Mouse (Mus musculus): ENCODE results near the gene Tmem121. TPM values are rescaled to one million over a fixed set of nuclear protein-coding genes. Genes with fewer than 3 reads are reported as not detected.
"Not testable (repeated sequence)": the region's sequence is repeated elsewhere in the genome, so short reads cannot be mapped to it uniquely, and the experiment has no call there.

Gene Tmem121
- total RNA-seq, 2 experiments from 2014 or later: 0.29 to 0.59 TPM

- peak; percentile 69 to 75 for DNase-seq
- intact Hi-C loops (cut with DNase I): no loop called here
These were observed 30.1 kb downstream of the Tmem121 start for GRCm38 (mm10) chr12:113215667-113216346.

- intact Hi-C loops (cut with DNase I): no loop called here
- DNase-seq: peak; percentile 75 to 79
These were observed 31.8 kb downstream of the Tmem121 start for GRCm38 (mm10) chr12:113217306-113218242.

GRCm38 (mm10) chr12:113219867-113220266, 34.1 kb downstream of the Tmem121 start:
- intact Hi-C loops (cut with DNase I): loop anchor here (5.0 to 10.0 kb wide), 3 partner anchors 267 to 395 kb away; partner anchors contain the start of gene Adam6b
- peak in 1 of 2 experiments; percentile 50 for DNase-seq

- intact Hi-C loops (cut with DNase I): loop anchor here (5.0 to 10.0 kb wide), 3 partner anchors 267 to 394 kb away; partner anchors contain the start of gene Adam6b
- DNase-seq: peak; percentile 54 to 76
These were observed 34.7 kb downstream of the Tmem121 start for GRCm38 (mm10) chr12:113220447-113220846.

GRCm38 (mm10) chr12:113221289-113221688, 35.6 kb downstream of the Tmem121 start:
- peak in 1 of 2 experiments; percentile 33 for DNase-seq
- intact Hi-C loops (cut with DNase I): loop anchor here (5.0 to 10.0 kb wide), 3 partner anchors 266 to 394 kb away; partner anchors contain the start of gene Adam6b

- intact Hi-C loops (cut with DNase I): loop anchor here (5.0 to 10.0 kb wide), 3 partner anchors 265 to 393 kb away; partner anchors contain the start of gene Adam6b
- peak; percentile 89 to 96 for DNase-seq
These were observed 36.4 kb downstream of the Tmem121 start for GRCm38 (mm10) chr12:113222121-113222636.

- intact Hi-C loops (cut with DNase I): loop anchor here (5.0 to 10.0 kb wide), 3 partner anchors 265 to 392 kb away; partner anchors contain the start of gene Adam6b
- DNase-seq: peak; percentile 52 to 62
These were observed 37.0 kb downstream of the Tmem121 start for GRCm38 (mm10) chr12:113222748-113223147.

- intact Hi-C loops (cut with DNase I): loop anchor here (5.0 to 10.0 kb wide), 3 partner anchors 263 to 391 kb away; partner anchors contain the start of gene Adam6b
- DNase-seq: peak in 1 of 2 experiments; percentile 30
These were observed 38.5 kb downstream of the Tmem121 start for GRCm38 (mm10) chr12:113224206-113224605.

GRCm38 (mm10) chr12:113224687-113225091, 39.0 kb downstream of the Tmem121 start:
- intact Hi-C loops (cut with DNase I): loop anchor here (5.0 to 10.0 kb wide), 3 partner anchors 263 to 390 kb away; partner anchors contain the start of gene Adam6b

GRCm38 (mm10) chr12:113227970-113228593, 42.4 kb downstream of the Tmem121 start:
- intact Hi-C loops (cut with DNase I): loop anchor here (10.0 kb wide), 1 partner anchor 387 kb away; no protein-coding TSS in a partner anchor
- DNase-seq: no peak

More at GRCm38 (mm10) chr12:113224687-113225091, 39.0 kb downstream of the Tmem121 start:
- DNase-seq: no peak

- intact Hi-C loops (cut with DNase I): no loop called here
- no peak for DNase-seq
These were observed 45.0 kb downstream of the Tmem121 start for GRCm38 (mm10) chr12:113230741-113231140.

GRCm38 (mm10) chr12:113231551-113232263, 46.0 kb downstream of the Tmem121 start:
- intact Hi-C loops (cut with DNase I): not testable (repeated sequence)

GRCm38 (mm10) chr12:113232264-113232750, 46.6 kb downstream of the Tmem121 start:
- DNase-seq; intact Hi-C loops (cut with DNase I): not testable (repeated sequence)

More at GRCm38 (mm10) chr12:113231551-113232263, 46.0 kb downstream of the Tmem121 start:
- DNase-seq: not testable (repeated sequence)

Other genes starting within 250 kb of the Tmem121 start
- 1 to 10 TPM; 8.3 to 8.6 TPM for gene Nudt14, start 243.8 kb upstream of the Tmem121 start, total RNA-seq (2021)
- gene Btbd6, start 209.4 kb upstream of the Tmem121 start, total RNA-seq (2021): 10 to 100 TPM; 16.8 TPM
- 10 to 100 TPM; 28.3 to 28.8 TPM for gene Brf1, start 185.2 kb upstream of the Tmem121 start, total RNA-seq (2021)
- gene Pacs2, start 171.4 kb upstream of the Tmem121 start, total RNA-seq (2021): 10 to 100 TPM; 29.0 to 32.1 TPM
- under 1 TPM in 1 of 2 experiments, not detected in 1; 0.27 TPM for gene Tex22, start 111.4 kb upstream of the Tmem121 start, total RNA-seq (2021)
- 10 to 100 TPM; 45.1 to 46.8 TPM for gene Mta1, start 87.7 kb upstream of the Tmem121 start, total RNA-seq (2021)
- 1,000 to 10,000 TPM; 1,350 to 1,351 TPM for gene Crip2, start 45.7 kb upstream of the Tmem121 start, total RNA-seq (2021)
- 100 to 1,000 TPM; 198 to 224 TPM for gene Crip1, start 39.6 kb upstream of the Tmem121 start, total RNA-seq (2021)
- 1 to 10 TPM; 1.1 to 2.1 TPM for gene Tedc1, start 29.5 kb upstream of the Tmem121 start, total RNA-seq (2021)

Measured in heart, postnatal 14 days (tissue).